Mouse (Mus musculus) intestine, postnatal 0 days (tissue): ENCODE measurements around the gene Chpf. TPM values are rescaled to one million over a fixed set of nuclear protein-coding genes. Genes with fewer than 3 reads are reported as not detected.

ENCODE experiments used
- ATAC-seq: fragments of 200-750 bp; cut with Nextera tagmentation; 2 replicates; pipeline ENCODE4 v1.8.0; 2017; ENCODE audit warnings: mild to moderate bottlenecking, moderate TSS enrichment, moderate library complexity
- H3K27ac ChIP-seq: fragments of 300-500 bp; sonication (generic); 2 replicates; pipeline ENCODE4 v1.5.1; 2014; ENCODE audit warnings: mild to moderate bottlenecking, low read depth, low read length, moderate library complexity
- H3K27me3 ChIP-seq: fragments of 300-500 bp; sonication (generic); replicated peaks from 2 replicates; pipeline ENCODE4 v1.6.1; 2014; ENCODE audit warnings: low read length, mixed read lengths; ENCODE audit not compliant: control insufficient read depth, insufficient read depth
- H3K36me3 ChIP-seq: fragments of 300-500 bp; sonication (generic); 2 replicates; pipeline ENCODE4 v1.6.1; 2014; ENCODE audit warnings: mild to moderate bottlenecking, moderate library complexity; ENCODE audit not compliant: control insufficient read depth, insufficient read depth
- H3K4me1 ChIP-seq: fragments of 300-500 bp; sonication (generic); replicated peaks from 2 replicates; pipeline ENCODE4 v1.6.1; 2014; ENCODE audit warnings: antibody characterized with exemption, low read length, mixed read lengths; ENCODE audit not compliant: control insufficient read depth, insufficient read depth
- H3K4me2 ChIP-seq: fragments of 300-500 bp; sonication (generic); replicated peaks from 2 replicates; pipeline ENCODE4 v1.6.1; 2014; ENCODE audit warnings: low read depth, mild to moderate bottlenecking, moderate library complexity
- H3K4me3 ChIP-seq: fragments of 300-500 bp; sonication (generic); 2 replicates; pipeline ENCODE4 v1.5.1; 2014; ENCODE audit warnings: low read depth, low read length
- H3K9ac ChIP-seq: fragments of 300-500 bp; sonication (generic); 2 replicates; pipeline ENCODE4 v1.6.1; 2014; ENCODE audit warnings: mild to moderate bottlenecking, low read depth, low read length
- H3K9me3 ChIP-seq: fragments of 300-500 bp; sonication (generic); 2 replicates; pipeline ENCODE4 v1.6.1; 2016; ENCODE audit warnings: mixed run types; ENCODE audit not compliant: control insufficient read depth
- CTCF ChIP-seq: sonication (generic); IDR thresholded peaks from 2 replicates; pipeline ENCODE4 v1.5.1; 2016; ENCODE audit warnings: low read depth, mild to moderate bottlenecking, control low read depth, antibody characterized with exemption, moderate library complexity
- WGBS: fragments of 180-500 bp; shearing (Covaris S2); extraction: QIAGEN DNeasy Blood & Tissue Kit; methylation state at CpG from one replicate; pipeline ENCODE4 v1.1.7; 2014; 5-methylcytosine and 5-hydroxymethylcytosine counted together
- polyA plus RNA-seq: library from polyadenylated mRNA; unstranded; fragments of >200 nt; fragmentation: Nextera tagmentation; extraction: Ambion mirVana; gene quantifications from 2 replicates; pipeline ENCODE4 v1.2.1, GENCODE M21; 2015

Chpf gene
- polyA plus RNA-seq, 1 experiment from 2014 or later = 22.3 TPM

GRCm38 (mm10) chr1:75505956-75506831 is 27.1 kb upstream of the Chpf start, which contains the start of gene Obsl1:
Gene Obsl1 (minus strand): TSS chr1:75506452.
- WGBS = under 1% methylated on average over 61 of the region's 65 CpGs
- peak within 1 kb of the TSS; percentile 78 for H3K4me3 ChIP-seq
- ATAC-seq = peak; percentile 57; the same call in 1 of the 2 replicates
- no peak for TF ChIP-seq CTCF
- H3K9ac ChIP-seq = peak within 1 kb of the TSS; percentile 91
- H3K27me3 ChIP-seq = no peaks in the 10 kb centered on the region
- no peaks in the 10 kb centered on the region; the same call in 1 of the 2 replicates for H3K4me1 ChIP-seq
- peak within 1 kb of the TSS; percentile 90 for H3K27ac ChIP-seq
- no peaks in the 10 kb centered on the region for H3K9me3 ChIP-seq
- H3K4me2 ChIP-seq = peak within 1 kb of the TSS; percentile 98
- H3K36me3 ChIP-seq = peaks cover 24% of the 10 kb centered on the region; the same call in 1 of the 2 replicates

GRCm38 (mm10) chr1:75505159-75505955 is 26.2 kb upstream of the Chpf start:
- H3K36me3 ChIP-seq = peaks cover 29% of the 10 kb centered on the region; the same call in 1 of the 2 replicates
- peak overlapping the region; percentile 98 for H3K4me2 ChIP-seq
- H3K4me3 ChIP-seq = peak overlapping the region; percentile 78
- H3K27me3 ChIP-seq = no peaks in the 10 kb centered on the region
- H3K27ac ChIP-seq = peak overlapping the region; percentile 90
- no peak for TF ChIP-seq CTCF
- peak overlapping the region; percentile 91 for H3K9ac ChIP-seq
- H3K4me1 ChIP-seq = no peaks in the 10 kb centered on the region; the same call in 1 of the 2 replicates
- WGBS = under 1% methylated on average over 80 of the region's 84 CpGs
- H3K9me3 ChIP-seq = no peaks in the 10 kb centered on the region
- ATAC-seq = peak; percentile 69

GRCm38 (mm10) chr1:75504256-75505045 is 25.3 kb upstream of the Chpf start:
- H3K9ac ChIP-seq = 0 out of 2 replicates have a peak overlapping the region, but pooled peaks have one; percentile 91
- no peaks in the 10 kb centered on the region; the same call in 1 of the 2 replicates for H3K4me1 ChIP-seq
- no peaks in the 10 kb centered on the region for H3K27me3 ChIP-seq
- peak overlapping the region; percentile 78 for H3K4me3 ChIP-seq
- H3K9me3 ChIP-seq = no peaks in the 10 kb centered on the region
- WGBS = 52% methylated on average over 9 of the region's 9 CpGs
- no peak for TF ChIP-seq CTCF
- peaks cover 35% of the 10 kb centered on the region; the same call in 1 of the 2 replicates for H3K36me3 ChIP-seq
- no peak for ATAC-seq
- H3K27ac ChIP-seq = no peak overlapping the region
- peak overlapping the region; percentile 98 for H3K4me2 ChIP-seq

GRCm38 (mm10) chr1:75503651-75503980 is 24.5 kb upstream of the Chpf start:
- no peaks in the 10 kb centered on the region; the same call in 1 of the 2 replicates for H3K4me1 ChIP-seq
- WGBS = 76% methylated on average over 23 of the region's 23 CpGs
- TF ChIP-seq CTCF = no peak
- H3K27me3 ChIP-seq = no peaks in the 10 kb centered on the region
- peaks cover 38% of the 10 kb centered on the region; the same call in 1 of the 2 replicates for H3K36me3 ChIP-seq
- H3K9me3 ChIP-seq = no peaks in the 10 kb centered on the region
- no peak for ATAC-seq
- H3K9ac ChIP-seq = no peak overlapping the region
- H3K4me3 ChIP-seq = peak overlapping the region; percentile 3; the same call in 1 of the 2 replicates
- peak overlapping the region; percentile 98; the same call in 1 of the 2 replicates for H3K4me2 ChIP-seq
- H3K27ac ChIP-seq = no peak overlapping the region

GRCm38 (mm10) chr1:75502945-75503650 is 24.0 kb upstream of the Chpf start:
- no peak for TF ChIP-seq CTCF
- Histone ChIP-seq H3K4me1 (no peaks in the 10 kb centered on the region; the same call in 1 of the 2 replicates), H3K27ac (no peak overlapping the region), H3K9me3 (no peaks in the 10 kb centered on the region), H3K27me3 (no peaks in the 10 kb centered on the region), H3K4me2 (no peak overlapping the region), H3K9ac (no peak overlapping the region), H3K36me3 (peaks cover 43% of the 10 kb centered on the region; the same call in 1 of the 2 replicates), H3K4me3 (no peak overlapping the region)
- ATAC-seq = no peak
- 90% methylated on average over 25 of the region's 25 CpGs for whole genome bisulfite sequencing
